Mouse (Mus musculus): ENCODE data around the gene Gprin1. TPM values are rescaled to one million over a fixed set of nuclear protein-coding genes. Genes with fewer than 3 reads are reported as not detected.

Gprin1 gene
- polyA plus RNA-seq, 1 experiment from 2014 or later = 8.2 TPM

GRCm38 (mm10) chr13:54687096-54687495 lies 62.6 kb downstream of the Gprin1 start:
- Histone ChIP-seq H3K9me3 (ENCODE audit: control insufficient read depth, low read length) (no peaks in the 10 kb centered on the region), H3K4me1 (replicated peaks; ENCODE audit: control insufficient read depth, insufficient read depth, low read length) (peaks cover 15% of the 10 kb centered on the region), H3K9ac (ENCODE audit: low read length) (peak overlapping the region; percentile 99), H3K4me2 (ENCODE audit: low read depth, low read length, severe bottlenecking) (peak overlapping the region; percentile 87), H3K36me3 (ENCODE audit: control insufficient read depth, insufficient read depth, low read length) (peaks cover 14% of the 10 kb centered on the region), H3K27ac (ENCODE audit: low read depth, low read length) (peak overlapping the region; percentile 96), H3K4me3 (ENCODE audit: low read depth, low read length) (peak overlapping the region; percentile 95), H3K27me3 (ENCODE audit: control insufficient read depth, insufficient read depth, low read length) (no peaks in the 10 kb centered on the region)
- ATAC-seq (replicated peaks; ENCODE audit: low FRiP score) (peak; percentile 72), DNase-seq (ENCODE audit: low spot score) (peak; percentile 90)
- WGBS = under 1% methylated on average over 32 of the region's 35 CpGs

Other genes with a start within 250 kb of the Gprin1 start
- gene Simc1, start 246.1 kb downstream of the Gprin1 start, polyA plus RNA-seq (2014; fragmentation: Nextera tagmentation; extraction: Ambion mirVana) = 18.6 and 20.3 TPM in 2 replicates
- 250 and 259 TPM in 2 replicates for gene 4833439L19Rik, start 184.4 kb downstream of the Gprin1 start, polyA plus RNA-seq (2014; fragmentation: Nextera tagmentation; extraction: Ambion mirVana)
- gene Arl10, start 174.9 kb downstream of the Gprin1 start, polyA plus RNA-seq (2014; fragmentation: Nextera tagmentation; extraction: Ambion mirVana) = 26.4 and 30.3 TPM in 2 replicates
- 71.1 and 78.9 TPM in 2 replicates for gene Nop16, start 159.8 kb downstream of the Gprin1 start, polyA plus RNA-seq (2014; fragmentation: Nextera tagmentation; extraction: Ambion mirVana)
- gene Higd2a, start 159.7 kb downstream of the Gprin1 start, polyA plus RNA-seq (2014; fragmentation: Nextera tagmentation; extraction: Ambion mirVana) = 144 and 150 TPM in 2 replicates
- 20.0 TPM in 2 replicates for gene Cltb, start 138.5 kb downstream of the Gprin1 start, polyA plus RNA-seq (2014; fragmentation: Nextera tagmentation; extraction: Ambion mirVana)
- gene Faf2, start 128.1 kb downstream of the Gprin1 start, polyA plus RNA-seq (2014; fragmentation: Nextera tagmentation; extraction: Ambion mirVana) = 83.5 and 89.2 TPM in 2 replicates
- 124 and 126 TPM in 2 replicates for gene Rnf44, start 56.0 kb downstream of the Gprin1 start, polyA plus RNA-seq (2014; fragmentation: Nextera tagmentation; extraction: Ambion mirVana)
- not detected in 2 replicates for gene Cdhr2, start 48.4 kb downstream of the Gprin1 start, polyA plus RNA-seq (2014; fragmentation: Nextera tagmentation; extraction: Ambion mirVana)
- 1.3 and 2.6 TPM in 2 replicates for gene Sncb, start 16.7 kb upstream of the Gprin1 start, polyA plus RNA-seq (2014; fragmentation: Nextera tagmentation; extraction: Ambion mirVana)
- not detected in 2 replicates for gene Eif4e1b, start 34.1 kb upstream of the Gprin1 start, polyA plus RNA-seq (2014; fragmentation: Nextera tagmentation; extraction: Ambion mirVana)
- 6.9 and 8.1 TPM in 2 replicates for gene Tspan17, start 39.5 kb upstream of the Gprin1 start, polyA plus RNA-seq (2014; fragmentation: Nextera tagmentation; extraction: Ambion mirVana)
- gene Unc5a, start 199.5 kb upstream of the Gprin1 start, polyA plus RNA-seq (2014; fragmentation: Nextera tagmentation; extraction: Ambion mirVana) = 2.9 and 3.7 TPM in 2 replicates